Mouse (Mus musculus) bone marrow, adult 2 months (tissue): ENCODE measurements around the gene Ctrb1.

Experiments used
- CTCF ChIP-seq: fragments of 200-500 bp; IDR thresholded peaks from 2 replicates; pipeline ENCODE4 v1.5.1; 2011; ENCODE audit warnings: low read length, control low read depth; ENCODE audit not compliant: control insufficient read depth, insufficient read depth
- POLR2A ChIP-seq: fragments of 200-500 bp; IDR thresholded peaks from 2 replicates; pipeline ENCODE4 v1.6.1; 2011; ENCODE audit warnings: low read depth, mild to moderate bottlenecking, control low read depth, low read length, borderline replicate concordance; ENCODE audit not compliant: control insufficient read depth

DNA sequence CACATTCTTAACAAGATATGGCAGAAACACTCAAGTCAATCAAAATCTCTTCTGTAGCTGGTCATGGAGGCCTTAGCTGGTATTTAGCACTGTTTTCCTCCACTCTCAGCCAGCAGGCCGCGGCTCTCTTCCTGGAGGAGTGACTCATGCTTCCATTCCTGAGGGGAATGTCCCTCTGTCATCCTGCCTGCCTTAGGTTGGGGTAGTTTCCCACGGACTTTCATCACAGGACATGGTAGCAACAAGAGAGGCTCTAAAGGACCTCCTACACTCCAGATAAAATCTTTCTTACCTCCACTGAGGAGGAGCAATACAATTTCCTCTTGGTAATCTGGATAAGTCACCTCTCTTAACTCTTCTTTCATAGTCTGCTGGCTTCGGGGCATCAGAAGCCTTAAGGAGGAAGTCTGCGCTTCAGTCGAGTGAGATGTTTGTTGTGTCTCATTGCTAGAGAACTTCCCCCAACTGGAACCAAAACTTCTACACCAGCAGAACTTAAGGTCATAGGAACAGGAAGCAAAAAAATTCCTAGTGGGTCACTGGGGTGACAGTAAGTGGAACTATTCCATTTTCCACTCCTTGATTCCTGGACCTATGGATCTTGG is 31.9 kb downstream of the Ctrb1 start:
- no peak for TF ChIP-seq CTCF
- TF ChIP-seq POLR2A, result no peak
